Comparison of ENCODE assay signal across 8 mouse cellular contexts in the genomic region with DNA sequence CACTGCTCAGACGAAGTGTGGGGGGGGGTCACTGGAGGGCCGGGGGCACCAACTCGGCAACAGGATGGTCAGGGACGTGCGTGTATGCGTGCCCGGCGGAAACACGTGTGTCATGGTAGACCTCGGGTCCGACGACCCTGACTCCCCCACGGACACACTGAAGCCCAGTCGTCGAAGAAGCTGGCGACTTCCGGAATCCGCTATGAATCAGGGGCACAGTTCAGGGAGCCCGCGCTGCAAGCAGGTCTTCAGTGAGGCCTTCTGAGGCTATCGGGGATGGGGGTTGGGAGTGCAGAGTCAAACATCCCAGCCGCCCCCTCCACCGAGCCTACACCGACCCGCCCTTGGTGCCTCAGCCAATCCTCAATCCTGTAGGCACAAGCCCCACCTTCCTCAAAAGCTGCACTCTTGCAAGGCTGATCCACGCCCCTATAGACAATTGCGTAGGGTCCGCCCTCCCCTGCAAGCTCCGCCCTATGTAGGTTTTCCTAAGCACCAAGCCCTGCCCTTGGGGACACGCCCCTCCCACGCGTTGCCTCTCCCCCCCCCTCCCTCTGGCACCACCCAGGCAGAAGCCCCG. TPM values are rescaled to one million over a fixed set of nuclear protein-coding genes. Genes with fewer than 3 reads are reported as not detected.
DNase-seq lines count a peak whose midpoint lies in the region; ATAC-seq and TF ChIP-seq lines count a peak whose summit lies in the region.

No protein-coding gene starts in this region.

- no peak for TF ChIP-seq CTCF in heart, adult 2 months (IDR thresholded peaks at IDR 0.05)
- TF ChIP-seq CTCF in midbrain, postnatal 0 days (IDR thresholded peaks at IDR 0.05): no peak

- TF ChIP-seq POLR2A in heart, adult 2 months (IDR thresholded peaks at IDR 0.05; ENCODE audit: insufficient read depth, low read depth, low read length): peak; percentile 90
- peak; percentile 79; the same call in 1 of the 2 replicates for TF ChIP-seq POLR2A in limb, embryonic 14.5 days (IDR thresholded peaks at IDR 0.05; ENCODE audit: borderline replicate concordance, extremely low read depth, insufficient read depth, insufficient read length)

- peak overlapping the region; percentile 99 for H3K27ac ChIP-seq in embryonic facial prominence, embryonic 13.5 days
- H3K27ac ChIP-seq in heart, adult 2 months: peak overlapping the region; percentile 95
- peak overlapping the region; percentile 98 for H3K27ac ChIP-seq in limb, embryonic 14.5 days (replicated peaks; ENCODE audit: low read depth, low read length)
- peak overlapping the region; percentile 99 for H3K27ac ChIP-seq in midbrain, postnatal 0 days (ENCODE audit: low read depth, low read length)

- no peaks in the 10 kb centered on the region for H3K9me3 ChIP-seq in embryonic facial prominence, embryonic 13.5 days
- no peaks in the 10 kb centered on the region for H3K9me3 ChIP-seq in limb, embryonic 14.5 days (ENCODE audit: control insufficient read depth, low read length)
- no peaks in the 10 kb centered on the region for H3K9me3 ChIP-seq in midbrain, postnatal 0 days (ENCODE audit: low read length)

- no peaks in the 10 kb centered on the region for H3K79me2 ChIP-seq in heart, adult 2 months (replicated peaks; ENCODE audit: control insufficient read depth, insufficient read depth, low read length)

- peaks cover 21% of the 10 kb centered on the region for H3K36me3 ChIP-seq in embryonic facial prominence, embryonic 13.5 days
- H3K36me3 ChIP-seq in heart, adult 2 months (ENCODE audit: control insufficient read depth, insufficient read depth, low read length): no peaks in the 10 kb centered on the region
- H3K36me3 ChIP-seq in limb, embryonic 14.5 days (ENCODE audit: control insufficient read depth, insufficient read depth, low read length): peaks cover 18% of the 10 kb centered on the region
- H3K36me3 ChIP-seq in midbrain, postnatal 0 days (ENCODE audit: insufficient read depth, low read length): peaks cover 12% of the 10 kb centered on the region

- ATAC-seq in embryonic facial prominence, embryonic 13.5 days (ENCODE audit: insufficient number of reproducible peaks, insufficient read depth, low FRiP score, low TSS enrichment, low read depth): peak; percentile 91
- peak; percentile 94 for ATAC-seq in limb, embryonic 14.5 days (ENCODE audit: low FRiP score, low read depth)
- peak; percentile 85 for ATAC-seq in midbrain, postnatal 0 days (ENCODE audit: low FRiP score)

- peak overlapping the region; percentile 95 for H3K4me2 ChIP-seq in embryonic facial prominence, embryonic 13.5 days
- H3K4me2 ChIP-seq in limb, embryonic 14.5 days (replicated peaks; ENCODE audit: low read depth, low read length, severe bottlenecking): peak overlapping the region; percentile 96
- peak overlapping the region; percentile 93 for H3K4me2 ChIP-seq in midbrain, postnatal 0 days (ENCODE audit: low read depth, low read length, poor library complexity, severe bottlenecking)

- peaks cover 27% of the 10 kb centered on the region for H3K4me1 ChIP-seq in embryonic facial prominence, embryonic 13.5 days
- H3K4me1 ChIP-seq in heart, adult 2 months (ENCODE audit: control insufficient read depth, insufficient read depth, low read length): peaks cover 5% of the 10 kb centered on the region
- peaks cover 7% of the 10 kb centered on the region; the same call in 1 of the 2 replicates for H3K4me1 ChIP-seq in limb, embryonic 14.5 days (ENCODE audit: control insufficient read depth, insufficient read depth, low read length)
- peaks cover 8% of the 10 kb centered on the region; the same call in 1 of the 2 replicates for H3K4me1 ChIP-seq in midbrain, postnatal 0 days (ENCODE audit: insufficient read depth, low read length)

- TF ChIP-seq EP300 in heart, adult 2 months (IDR thresholded peaks at IDR 0.05; ENCODE audit: insufficient read depth, low read depth, low read length): 0 out of 2 replicates have a peak, but pooled peaks have one; percentile 51

- peak; percentile 97 for DNase-seq in 3134 (ENCODE audit: extremely low read depth, insufficient read length, low spot score)
- peak; percentile 96 for DNase-seq in adrenal gland, postnatal 36 days
- peak; percentile 91 to 96 for DNase-seq in heart, adult 2 months
- peak; percentile 99 for DNase-seq in kidney, adult 9 months
- peak; percentile 98 for DNase-seq in limb, embryonic 14.5 days (ENCODE audit: low spot score)
- DNase-seq in midbrain, postnatal 0 days (ENCODE audit: low spot score): peak; percentile 97
- peak; percentile 79 to 80 for DNase-seq in spleen, postnatal 14 days (ENCODE audit: low spot score in 2 of 2)

- WGBS in embryonic facial prominence, embryonic 13.5 days: under 1% methylated on average over 33 of the region's 33 CpGs
- WGBS in heart, adult 2 months: 1% methylated on average over 33 of the region's 33 CpGs
- WGBS in limb, embryonic 14.5 days: under 1% methylated on average over 33 of the region's 33 CpGs
- WGBS in midbrain, postnatal 0 days: 0% methylated on average over 32 of the region's 33 CpGs

- intact Hi-C loops in heart, adult 2 months (cut with DNase I): loop anchor here (1.0 to 5.0 kb wide), 2 partner anchors 37 to 67 kb away; a partner anchor contains a TSS

- peak overlapping the region; percentile 96 for H3K9ac ChIP-seq in embryonic facial prominence, embryonic 13.5 days
- peak overlapping the region; percentile 65 for H3K9ac ChIP-seq in heart, adult 2 months (ENCODE audit: low read depth, low read length)
- H3K9ac ChIP-seq in limb, embryonic 14.5 days (ENCODE audit: low read depth, low read length, severe bottlenecking): peak overlapping the region; percentile 90
- peak overlapping the region; percentile 96 for H3K9ac ChIP-seq in midbrain, postnatal 0 days (replicated peaks; ENCODE audit: low read length, poor library complexity, severe bottlenecking)

- no peaks in the 10 kb centered on the region for H3K27me3 ChIP-seq in embryonic facial prominence, embryonic 13.5 days
- H3K27me3 ChIP-seq in heart, adult 2 months (ENCODE audit: control insufficient read depth, insufficient read depth, low read length): no peaks in the 10 kb centered on the region
- H3K27me3 ChIP-seq in limb, embryonic 14.5 days (ENCODE audit: control insufficient read depth, insufficient read depth, low read length): no peaks in the 10 kb centered on the region
- H3K27me3 ChIP-seq in midbrain, postnatal 0 days (ENCODE audit: insufficient read depth, low read length): no peaks in the 10 kb centered on the region

- H3K4me3 ChIP-seq in embryonic facial prominence, embryonic 13.5 days: peak overlapping the region; percentile 87
- H3K4me3 ChIP-seq in heart, adult 2 months: peak overlapping the region; percentile 89
- H3K4me3 ChIP-seq in limb, embryonic 14.5 days (replicated peaks; ENCODE audit: low read length): peak overlapping the region; percentile 92
- H3K4me3 ChIP-seq in midbrain, postnatal 0 days (ENCODE audit: low read depth, low read length): peak overlapping the region; percentile 81

RNA-seq across cellular contexts. Expression of a gene that starts 1.3 kb away (rescaled TPM):
- total RNA-seq in adrenal gland, postnatal 36 days (2021): 10 to 100 TPM; 47.7 to 59.7 TPM
- 15.2 and 15.7 TPM in 2 replicates for polyA plus RNA-seq in embryonic facial prominence, embryonic 13.5 days (2015; fragmentation: Nextera tagmentation; extraction: Ambion mirVana)
- total RNA-seq in heart, adult 2 months (2021): 10 to 100 TPM; 22.4 to 23.0 TPM
- polyA plus RNA-seq in heart, adult 2 months (2012; rRNA removed): 4.9 and 7.1 TPM in 2 replicates
- 25.2 and 26.8 TPM in 2 replicates for polyA plus RNA-seq in limb, embryonic 14.5 days (2012; rRNA removed)
- 16.0 and 19.6 TPM in 2 replicates for polyA plus RNA-seq in limb, embryonic 14.5 days (2014; fragmentation: Nextera tagmentation; extraction: Ambion mirVana)
- total RNA-seq in midbrain, postnatal 0 days (2014; rRNA removed): 17.4 and 17.9 TPM in 2 replicates
- polyA plus RNA-seq in midbrain, postnatal 0 days (2015; fragmentation: Nextera tagmentation; extraction: Ambion mirVana): 8.8 and 9.2 TPM in 2 replicates

RNA-seq across cellular contexts. Expression of a gene that starts 8.2 kb away (rescaled TPM):
- 10 to 100 TPM; 50.5 to 65.3 TPM for total RNA-seq in adrenal gland, postnatal 36 days (2021)
- 64.7 and 66.6 TPM in 2 replicates for polyA plus RNA-seq in embryonic facial prominence, embryonic 13.5 days (2015; fragmentation: Nextera tagmentation; extraction: Ambion mirVana)
- total RNA-seq in heart, adult 2 months (2021): 10 to 100 TPM; 27.0 to 29.3 TPM
- 41.7 and 43.6 TPM in 2 replicates for polyA plus RNA-seq in heart, adult 2 months (2012; rRNA removed)
- polyA plus RNA-seq in limb, embryonic 14.5 days (2012; rRNA removed): 82.7 and 86.8 TPM in 2 replicates
- polyA plus RNA-seq in limb, embryonic 14.5 days (2014; fragmentation: Nextera tagmentation; extraction: Ambion mirVana): 68.1 and 69.6 TPM in 2 replicates
- total RNA-seq in midbrain, postnatal 0 days (2014; rRNA removed): 68.3 and 79.4 TPM in 2 replicates
- 70.0 and 72.3 TPM in 2 replicates for polyA plus RNA-seq in midbrain, postnatal 0 days (2015; fragmentation: Nextera tagmentation; extraction: Ambion mirVana)

RNA-seq across cellular contexts. Expression of a gene that starts 8.5 kb away (rescaled TPM):
- 10 to 100 TPM; 18.1 to 20.5 TPM for total RNA-seq in adrenal gland, postnatal 36 days (2021)
- 23.0 and 26.0 TPM in 2 replicates for polyA plus RNA-seq in embryonic facial prominence, embryonic 13.5 days (2015; fragmentation: Nextera tagmentation; extraction: Ambion mirVana)
- 1 to 10 TPM; 5.5 to 6.2 TPM for total RNA-seq in heart, adult 2 months (2021)
- polyA plus RNA-seq in heart, adult 2 months (2012; rRNA removed): 19.8 and 23.6 TPM in 2 replicates
- polyA plus RNA-seq in limb, embryonic 14.5 days (2012; rRNA removed): 50.4 and 54.1 TPM in 2 replicates
- polyA plus RNA-seq in limb, embryonic 14.5 days (2014; fragmentation: Nextera tagmentation; extraction: Ambion mirVana): 18.6 and 21.4 TPM in 2 replicates
- 7.7 and 10.3 TPM in 2 replicates for total RNA-seq in midbrain, postnatal 0 days (2014; rRNA removed)
- polyA plus RNA-seq in midbrain, postnatal 0 days (2015; fragmentation: Nextera tagmentation; extraction: Ambion mirVana): 13.7 and 15.7 TPM in 2 replicates

RNA-seq across cellular contexts. Expression of a gene that starts 36.3 kb away (rescaled TPM):
- total RNA-seq in adrenal gland, postnatal 36 days (2021): 100 to 1,000 TPM in 1 of 2 experiments, 10 to 100 TPM in 1; 98.9 to 101 TPM
- 19.7 and 23.3 TPM in 2 replicates for polyA plus RNA-seq in embryonic facial prominence, embryonic 13.5 days (2015; fragmentation: Nextera tagmentation; extraction: Ambion mirVana)
- total RNA-seq in heart, adult 2 months (2021): 10 to 100 TPM; 40.9 to 44.3 TPM
- 107 and 114 TPM in 2 replicates for polyA plus RNA-seq in heart, adult 2 months (2012; rRNA removed)
- polyA plus RNA-seq in limb, embryonic 14.5 days (2012; rRNA removed): 53.8 and 60.9 TPM in 2 replicates
- polyA plus RNA-seq in limb, embryonic 14.5 days (2014; fragmentation: Nextera tagmentation; extraction: Ambion mirVana): 42.8 and 43.7 TPM in 2 replicates
- total RNA-seq in midbrain, postnatal 0 days (2014; rRNA removed): 7.3 and 7.9 TPM in 2 replicates
- polyA plus RNA-seq in midbrain, postnatal 0 days (2015; fragmentation: Nextera tagmentation; extraction: Ambion mirVana): 11.9 and 14.0 TPM in 2 replicates

RNA-seq across cellular contexts. Expression of a gene that starts 37.9 kb away (rescaled TPM):
- 10 to 100 TPM; 76.9 to 82.6 TPM for total RNA-seq in adrenal gland, postnatal 36 days (2021)
- polyA plus RNA-seq in embryonic facial prominence, embryonic 13.5 days (2015; fragmentation: Nextera tagmentation; extraction: Ambion mirVana): 38.6 and 40.2 TPM in 2 replicates
- 10 to 100 TPM; 45.5 to 46.6 TPM for total RNA-seq in heart, adult 2 months (2021)
- 33.9 and 36.0 TPM in 2 replicates for polyA plus RNA-seq in heart, adult 2 months (2012; rRNA removed)
- polyA plus RNA-seq in limb, embryonic 14.5 days (2012; rRNA removed): 114 and 135 TPM in 2 replicates
- polyA plus RNA-seq in limb, embryonic 14.5 days (2014; fragmentation: Nextera tagmentation; extraction: Ambion mirVana): 50.7 and 58.3 TPM in 2 replicates
- total RNA-seq in midbrain, postnatal 0 days (2014; rRNA removed): 86.5 and 90.9 TPM in 2 replicates
- 49.0 and 53.3 TPM in 2 replicates for polyA plus RNA-seq in midbrain, postnatal 0 days (2015; fragmentation: Nextera tagmentation; extraction: Ambion mirVana)

Comparison
In these comparisons a context has a peak if more than half of its experiments do, and no peak if none do; other contexts are left out.
1. Peak in every context shown above with its lines: DNase-seq, ATAC-seq, H3K4me3 ChIP-seq and H3K27ac ChIP-seq.